Mouse (Mus musculus) lung, postnatal 0 days (tissue): ENCODE data around the gene Lrrc45. TPM values are rescaled to one million over a fixed set of nuclear protein-coding genes. Genes with fewer than 3 reads are reported as not detected.

Experiments used
- ATAC-seq: fragments of 200-750 bp; cut with Nextera tagmentation; 2 replicates; pipeline ENCODE4 v1.8.0; 2017; ENCODE audit warnings: moderate library complexity
- DNase-seq: peaks from one replicate; pipeline ENCODE4 v3.0.0-alpha.2; 2016; ENCODE audit warnings: low spot score
- H3K27ac ChIP-seq: fragments of 300-500 bp; sonication (generic); 2 replicates; pipeline ENCODE4 v1.5.1; 2014; ENCODE audit warnings: antibody characterized with exemption, mild to moderate bottlenecking, low read length, mixed read lengths
- H3K27me3 ChIP-seq: fragments of 300-500 bp; sonication (generic); replicated peaks from 2 replicates; pipeline ENCODE4 v1.6.1; 2014; ENCODE audit warnings: low read length, mixed read lengths; ENCODE audit not compliant: insufficient read depth
- H3K36me3 ChIP-seq: fragments of 300-500 bp; sonication (generic); 2 replicates; pipeline ENCODE4 v1.6.1; 2014; ENCODE audit warnings: low read length, mixed read lengths; ENCODE audit not compliant: insufficient read depth
- H3K4me1 ChIP-seq: fragments of 300-500 bp; sonication (generic); 2 replicates; pipeline ENCODE4 v1.6.1; 2014; ENCODE audit warnings: antibody characterized with exemption, low read depth, low read length, mixed read lengths; ENCODE audit not compliant: insufficient read depth
- H3K4me2 ChIP-seq: fragments of 300-500 bp; sonication (generic); replicated peaks from 2 replicates; pipeline ENCODE4 v1.6.1; 2014; ENCODE audit warnings: low read depth, mild to moderate bottlenecking, low read length, moderate library complexity, mixed read lengths
- H3K4me3 ChIP-seq: fragments of 300-500 bp; sonication (generic); 2 replicates; pipeline ENCODE4 v1.5.1; 2014; ENCODE audit warnings: low read depth, low read length
- H3K9ac ChIP-seq: fragments of 300-500 bp; sonication (generic); replicated peaks from 2 replicates; pipeline ENCODE4 v1.6.1; 2014; ENCODE audit warnings: low read depth, mild to moderate bottlenecking
- H3K9me3 ChIP-seq: fragments of 300-500 bp; sonication (generic); 2 replicates; pipeline ENCODE4 v1.6.1; 2016; ENCODE audit warnings: low read length, mixed read lengths
- CTCF ChIP-seq: IDR thresholded peaks from 2 replicates; pipeline ENCODE4 v1.5.1; 2016; ENCODE audit warnings: antibody characterized with exemption, mild to moderate bottlenecking
- EP300 ChIP-seq: IDR thresholded peaks from 2 replicates; pipeline ENCODE4 v1.6.1; 2016; ENCODE audit warnings: antibody characterized with exemption, mild to moderate bottlenecking, control low read depth
- WGBS: fragments of 180-500 bp; shearing (Covaris S2); extraction: QIAGEN DNeasy Blood & Tissue Kit; methylation state at CpG from one replicate; pipeline ENCODE4 v1.1.7; 2014; 5-methylcytosine and 5-hydroxymethylcytosine counted together
- polyA plus RNA-seq: library from polyadenylated mRNA; unstranded; fragments of >200 nt; fragmentation: Nextera tagmentation; extraction: Ambion mirVana; gene quantifications from 2 replicates; pipeline ENCODE4 v1.2.1, GENCODE M21; 2015

Gene Lrrc45
- polyA plus RNA-seq, 1 experiment from 2014 or later: 37.3 TPM

GRCm38 (mm10) chr11:120696568-120696967 is 17.2 kb upstream of the Lrrc45 start:
- Histone ChIP-seq H3K9me3 (no peaks in the 10 kb centered on the region), H3K4me2 (no peak overlapping the region), H3K9ac (no peak overlapping the region), H3K27me3 (no peaks in the 10 kb centered on the region), H3K4me1 (0 out of 2 replicates have a peak, but pooled peaks cover 5% of the 10 kb centered on the region), H3K4me3 (no peak overlapping the region), H3K36me3 (peaks cover under 1% of the 10 kb centered on the region; the same call in 1 of the 2 replicates), H3K27ac (no peak overlapping the region)
- DNase-seq: no peak
- 87% methylated on average over 6 of the region's 6 CpGs for whole genome bisulfite sequencing
- ATAC-seq: no peak
- TF ChIP-seq EP300 (no peak), CTCF (peak; percentile 55)

- Histone ChIP-seq H3K36me3 (peaks cover 4% of the 10 kb centered on the region; the same call in 1 of the 2 replicates), H3K4me1 (no peaks in the 10 kb centered on the region), H3K9ac (no peak overlapping the region), H3K4me2 (no peak overlapping the region), H3K4me3 (no peak overlapping the region), H3K9me3 (no peaks in the 10 kb centered on the region), H3K27ac (0 out of 2 replicates have a peak overlapping the region, but pooled peaks have one; percentile 40), H3K27me3 (no peaks in the 10 kb centered on the region)
- DNase-seq (peak; percentile 75), ATAC-seq (peak; percentile 82)
- WGBS: 59% methylated on average over 10 of the region's 10 CpGs
- no peak for TF ChIP-seq EP300
- TF ChIP-seq CTCF: no peak
Observed at GRCm38 (mm10) chr11:120697741-120698140, 16.0 kb upstream of the Lrrc45 start.

- Histone ChIP-seq H3K4me1 (no peaks in the 10 kb centered on the region), H3K27ac (peak overlapping the region; percentile 43), H3K27me3 (no peaks in the 10 kb centered on the region), H3K36me3 (peaks cover 7% of the 10 kb centered on the region; the same call in 1 of the 2 replicates), H3K4me3 (no peak overlapping the region), H3K9ac (no peak overlapping the region), H3K9me3 (no peaks in the 10 kb centered on the region), H3K4me2 (no peak overlapping the region)
- ATAC-seq (peak; percentile 39), DNase-seq (no peak)
- 52% methylated on average over 15 of the region's 15 CpGs for WGBS
- TF ChIP-seq EP300 (no peak), CTCF (no peak)
Observed at GRCm38 (mm10) chr11:120703696-120704454, 9.8 kb upstream of the Lrrc45 start.

GRCm38 (mm10) chr11:120704486-120705325 is 9.0 kb upstream of the Lrrc45 start:
- 33% methylated on average over 8 of the region's 8 CpGs for WGBS
- H3K9me3 ChIP-seq: no peaks in the 10 kb centered on the region
- DNase-seq (peak; percentile 76), ATAC-seq (peak; percentile 72)
- TF ChIP-seq EP300 (no peak), CTCF (no peak)
- peak overlapping the region; percentile 43 for H3K27ac ChIP-seq
- H3K9ac ChIP-seq: no peak overlapping the region
- H3K27me3 ChIP-seq: no peaks in the 10 kb centered on the region
- H3K4me1 ChIP-seq: no peaks in the 10 kb centered on the region
- H3K4me3 ChIP-seq: no peak overlapping the region
- peaks cover 7% of the 10 kb centered on the region; the same call in 1 of the 2 replicates for H3K36me3 ChIP-seq
- H3K4me2 ChIP-seq: no peak overlapping the region

GRCm38 (mm10) chr11:120706120-120706519 is 7.6 kb upstream of the Lrrc45 start:
- Histone ChIP-seq H3K27me3 (no peaks in the 10 kb centered on the region), H3K9ac (no peak overlapping the region), H3K27ac (no peak overlapping the region), H3K36me3 (peaks cover 9% of the 10 kb centered on the region; the same call in 1 of the 2 replicates), H3K4me2 (no peak overlapping the region), H3K4me1 (no peaks in the 10 kb centered on the region), H3K4me3 (no peak overlapping the region), H3K9me3 (no peaks in the 10 kb centered on the region)
- DNase-seq: no peak
- 51% methylated on average over 5 of the region's 5 CpGs for WGBS
- TF ChIP-seq EP300: no peak
- no peak for TF ChIP-seq CTCF
- ATAC-seq: no peak

GRCm38 (mm10) chr11:120707225-120707624 is 6.5 kb upstream of the Lrrc45 start:
- 21% methylated on average over 12 of the region's 12 CpGs for WGBS

More at GRCm38 (mm10) chr11:120707225-120707624, 6.5 kb upstream of the Lrrc45 start:
- Histone ChIP-seq H3K36me3 (peaks cover 9% of the 10 kb centered on the region; the same call in 1 of the 2 replicates), H3K4me1 (no peaks in the 10 kb centered on the region), H3K27me3 (no peaks in the 10 kb centered on the region), H3K4me2 (no peak overlapping the region), H3K4me3 (no peak overlapping the region), H3K9me3 (no peaks in the 10 kb centered on the region), H3K9ac (no peak overlapping the region), H3K27ac (no peak overlapping the region)
- TF ChIP-seq CTCF (no peak), EP300 (no peak)
- DNase-seq (no peak), ATAC-seq (no peak)
